Mouse (Mus musculus): Measurements from ENCODE around the gene Jund. TPM values are rescaled to one million over a fixed set of nuclear protein-coding genes. Genes with fewer than 3 reads are reported as not detected.

The Jund gene
- polyA plus RNA-seq, 1 experiment, result 48.1 TPM

GRCm38 (mm10) chr8:70689892-70690390, 8.8 kb upstream of the Jund start:
- no peak for TF ChIP-seq POLR2A (IDR thresholded peaks at IDR 0.05; ENCODE audit: borderline replicate concordance, control insufficient read depth, low read depth, low read length)
- no peak for TF ChIP-seq CTCF (IDR thresholded peaks at IDR 0.05; ENCODE audit: control insufficient read depth, insufficient read depth, low read length)
- 73% methylated on average over 5 of the region's 5 CpGs for WGBS
- no peak overlapping the region for H3K27ac ChIP-seq (ENCODE audit: control insufficient read depth, insufficient read depth, low read depth, low read length, poor library complexity)
- H3K4me1 ChIP-seq (ENCODE audit: control insufficient read depth, insufficient read depth, low read length), result peaks cover 4% of the 10 kb centered on the region
- H3K4me3 ChIP-seq (replicated peaks; ENCODE audit: control insufficient read depth, low read depth, low read length), result no peak overlapping the region

GRCm38 (mm10) chr8:70691230-70691629, 7.5 kb upstream of the Jund start:
- Histone ChIP-seq H3K4me1 (ENCODE audit: control insufficient read depth, insufficient read depth, low read length) (peaks cover 5% of the 10 kb centered on the region), H3K27ac (ENCODE audit: control insufficient read depth, insufficient read depth, low read depth, low read length, poor library complexity) (no peak overlapping the region), H3K4me3 (replicated peaks; ENCODE audit: control insufficient read depth, low read depth, low read length) (no peak overlapping the region)
- TF ChIP-seq CTCF (IDR thresholded peaks at IDR 0.05; ENCODE audit: control insufficient read depth, insufficient read depth, low read length) (no peak), POLR2A (IDR thresholded peaks at IDR 0.05; ENCODE audit: borderline replicate concordance, control insufficient read depth, low read depth, low read length) (no peak)
- WGBS, result 85% methylated on average over 4 of the region's 4 CpGs

- H3K27ac ChIP-seq (ENCODE audit: control insufficient read depth, insufficient read depth, low read depth, low read length, poor library complexity), result no peak overlapping the region
- no peak for TF ChIP-seq POLR2A (IDR thresholded peaks at IDR 0.05; ENCODE audit: borderline replicate concordance, control insufficient read depth, low read depth, low read length)
- no peak for TF ChIP-seq CTCF (IDR thresholded peaks at IDR 0.05; ENCODE audit: control insufficient read depth, insufficient read depth, low read length)
- H3K4me1 ChIP-seq (ENCODE audit: control insufficient read depth, insufficient read depth, low read length), result peaks cover 5% of the 10 kb centered on the region
- WGBS, result 66% methylated on average over 20 of the region's 20 CpGs
- no peak overlapping the region for H3K4me3 ChIP-seq (replicated peaks; ENCODE audit: control insufficient read depth, low read depth, low read length)
These were observed 7.0 kb upstream of the Jund start for GRCm38 (mm10) chr8:70691727-70692231.

GRCm38 (mm10) chr8:70693636-70694035, 5.1 kb upstream of the Jund start:
- 11% methylated on average over 5 of the region's 5 CpGs for WGBS

GRCm38 (mm10) chr8:70695318-70696018, 3.3 kb upstream of the Jund start:
- Histone ChIP-seq H3K4me1 (ENCODE audit: control insufficient read depth, insufficient read depth, low read length) (peaks cover 8% of the 10 kb centered on the region), H3K27ac (ENCODE audit: control insufficient read depth, insufficient read depth, low read depth, low read length, poor library complexity) (peak overlapping the region; percentile 92), H3K4me3 (replicated peaks; ENCODE audit: control insufficient read depth, low read depth, low read length) (peak overlapping the region; percentile 6)
- WGBS, result 4% methylated on average over 32 of the region's 32 CpGs
- TF ChIP-seq CTCF (IDR thresholded peaks at IDR 0.05; ENCODE audit: control insufficient read depth, insufficient read depth, low read length), result no peak
- peak; percentile 27; the same call in 1 of the 2 replicates for TF ChIP-seq POLR2A (IDR thresholded peaks at IDR 0.05; ENCODE audit: borderline replicate concordance, control insufficient read depth, low read depth, low read length)

More at GRCm38 (mm10) chr8:70693636-70694035, 5.1 kb upstream of the Jund start:
- TF ChIP-seq CTCF (IDR thresholded peaks at IDR 0.05; ENCODE audit: control insufficient read depth, insufficient read depth, low read length), result no peak
- TF ChIP-seq POLR2A (IDR thresholded peaks at IDR 0.05; ENCODE audit: borderline replicate concordance, control insufficient read depth, low read depth, low read length), result no peak
- Histone ChIP-seq H3K27ac (ENCODE audit: control insufficient read depth, insufficient read depth, low read depth, low read length, poor library complexity) (no peak overlapping the region; the same call in 1 of the 2 replicates), H3K4me1 (ENCODE audit: control insufficient read depth, insufficient read depth, low read length) (peaks cover 8% of the 10 kb centered on the region), H3K4me3 (replicated peaks; ENCODE audit: control insufficient read depth, low read depth, low read length) (no peak overlapping the region)

- Histone ChIP-seq H3K4me3 (replicated peaks; ENCODE audit: control insufficient read depth, low read depth, low read length) (no peak overlapping the region), H3K4me1 (ENCODE audit: control insufficient read depth, insufficient read depth, low read length) (peaks cover 8% of the 10 kb centered on the region), H3K27ac (ENCODE audit: control insufficient read depth, insufficient read depth, low read depth, low read length, poor library complexity) (peak overlapping the region; percentile 92)
- 3% methylated on average over 31 of the region's 31 CpGs for WGBS
- TF ChIP-seq CTCF (IDR thresholded peaks at IDR 0.05; ENCODE audit: control insufficient read depth, insufficient read depth, low read length), result no peak
- TF ChIP-seq POLR2A (IDR thresholded peaks at IDR 0.05; ENCODE audit: borderline replicate concordance, control insufficient read depth, low read depth, low read length), result peak; percentile 18; the same call in 1 of the 2 replicates
These were observed 2.5 kb upstream of the Jund start for GRCm38 (mm10) chr8:70696019-70696885.

- H3K27ac ChIP-seq (ENCODE audit: control insufficient read depth, insufficient read depth, low read depth, low read length, poor library complexity), result no peak overlapping the region
- TF ChIP-seq CTCF (IDR thresholded peaks at IDR 0.05; ENCODE audit: control insufficient read depth, insufficient read depth, low read length) (no peak), POLR2A (IDR thresholded peaks at IDR 0.05; ENCODE audit: borderline replicate concordance, control insufficient read depth, low read depth, low read length) (no peak)
- peaks cover 8% of the 10 kb centered on the region for H3K4me1 ChIP-seq (ENCODE audit: control insufficient read depth, insufficient read depth, low read length)
- H3K4me3 ChIP-seq (replicated peaks; ENCODE audit: control insufficient read depth, low read depth, low read length), result no peak overlapping the region
- WGBS, result 66% methylated on average over 4 of the region's 4 CpGs
These were observed 1.8 kb upstream of the Jund start for GRCm38 (mm10) chr8:70696946-70697345.

All from bone marrow, adult 2 months (tissue).